Mouse (Mus musculus) frontal cortex, postnatal 14 days (tissue): ENCODE measurements around the gene Rgs10.
A peak's percentile ranks its signal among the peaks of the same experiment; 100 is the strongest.
"Not testable (repeated sequence)": the region's sequence is repeated elsewhere in the genome, so short reads cannot be mapped to it uniquely, and the experiment has no call there.

Experiments
- DNase-seq, 2 experiments: peaks; one replicate each; pipeline ENCODE4 v3.0.0; 2022; ENCODE audit warnings: low spot score in 2 of 2

Gene Rgs10

DNA sequence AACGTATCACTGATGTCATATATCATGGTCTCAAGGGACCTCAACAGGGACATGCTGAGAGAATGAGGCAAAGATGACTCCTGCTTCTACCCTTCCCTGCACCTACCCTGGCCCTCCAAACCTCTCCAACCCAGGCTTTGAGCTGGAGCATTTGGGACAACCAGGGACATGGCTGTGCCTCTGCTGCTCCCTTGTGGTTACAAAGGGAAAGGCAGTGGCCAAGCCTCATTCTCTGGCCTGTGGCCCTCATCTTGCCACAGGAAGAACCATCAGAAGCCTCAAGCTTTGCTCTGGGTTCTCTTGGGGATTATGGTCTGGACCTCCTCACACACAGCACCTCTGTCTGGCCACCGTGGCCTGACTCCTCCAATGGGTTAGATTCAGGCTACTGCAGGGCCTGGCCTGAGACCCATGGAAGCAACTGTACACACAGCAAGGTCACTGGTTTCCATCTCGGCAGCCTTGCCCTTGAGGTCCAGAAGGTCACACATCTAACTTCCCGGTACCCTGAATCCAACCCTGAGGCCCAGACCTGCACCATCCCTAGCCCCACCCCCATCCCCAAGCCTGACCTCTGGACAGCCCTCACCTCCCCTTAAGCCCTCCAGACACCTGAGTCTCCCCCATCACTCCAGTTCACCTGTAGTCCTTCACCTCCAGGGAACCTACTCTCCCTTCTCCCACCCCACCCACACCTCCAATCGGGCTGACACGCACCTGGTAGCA, 73.5 kb downstream of the Rgs10 start:
- DNase-seq, result peak; percentile 42 to 57

DNA sequence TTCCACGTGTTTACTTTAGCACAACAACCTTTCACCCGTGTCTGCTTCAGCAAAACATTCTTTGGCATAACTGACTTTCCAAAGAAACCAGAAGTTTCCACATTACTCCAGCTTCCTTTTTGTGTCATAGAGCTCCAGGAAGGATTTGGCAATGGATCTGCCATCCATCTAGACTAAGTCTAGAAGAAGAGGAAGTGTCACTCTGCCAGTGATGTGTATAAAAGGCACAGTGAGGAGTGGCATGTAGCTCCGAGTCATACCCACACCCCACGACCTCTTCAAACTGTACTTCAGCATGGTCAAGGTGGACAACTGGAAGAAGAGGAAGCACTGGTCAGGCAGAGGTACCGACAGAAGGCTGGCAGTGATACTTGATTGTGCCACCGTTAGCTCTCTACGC, 74.1 kb downstream of the Rgs10 start:
- DNase-seq, result no peak

DNA sequence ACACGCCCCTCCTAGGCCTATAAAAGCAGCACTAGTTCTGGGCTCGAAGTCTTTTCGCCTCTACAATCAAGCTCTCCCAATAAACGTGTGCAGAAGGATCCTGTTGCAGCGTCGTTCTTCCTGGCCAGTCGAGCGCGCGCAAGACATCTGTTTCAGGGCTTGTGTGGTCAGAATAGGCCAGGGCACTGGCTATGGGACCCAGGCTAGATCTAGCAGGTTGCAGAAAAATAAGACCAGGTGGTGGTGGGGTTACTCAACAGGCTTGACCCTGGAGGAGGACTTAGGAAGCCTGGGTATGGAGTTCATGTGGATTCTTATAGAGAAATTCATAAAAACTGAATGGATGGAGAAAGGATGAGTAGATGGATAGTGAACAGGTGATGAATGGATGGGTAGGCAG, 75.9 kb downstream of the Rgs10 start:
- DNase-seq, result not testable (repeated sequence)

DNA sequence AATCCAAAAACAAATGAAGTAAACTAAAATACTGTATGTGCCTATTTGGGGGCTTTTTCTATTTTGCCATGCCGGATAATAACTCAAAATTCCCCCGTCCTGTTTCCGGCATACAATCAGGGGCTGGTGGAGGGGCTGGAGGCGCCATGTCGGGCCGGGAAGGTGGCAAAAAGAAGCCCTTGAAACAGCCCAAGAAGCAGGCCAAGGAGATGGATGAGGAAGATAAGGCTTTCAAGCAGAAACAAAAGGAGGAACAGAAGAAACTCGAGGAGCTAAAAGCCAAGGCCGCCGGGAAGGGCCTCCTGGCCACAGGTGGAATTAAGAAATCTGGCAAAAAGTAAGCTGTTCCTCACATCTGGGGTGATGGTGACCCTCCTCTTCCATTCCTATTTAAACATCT, 78.2 kb downstream of the Rgs10 start:
- not testable (repeated sequence) for DNase-seq

DNA sequence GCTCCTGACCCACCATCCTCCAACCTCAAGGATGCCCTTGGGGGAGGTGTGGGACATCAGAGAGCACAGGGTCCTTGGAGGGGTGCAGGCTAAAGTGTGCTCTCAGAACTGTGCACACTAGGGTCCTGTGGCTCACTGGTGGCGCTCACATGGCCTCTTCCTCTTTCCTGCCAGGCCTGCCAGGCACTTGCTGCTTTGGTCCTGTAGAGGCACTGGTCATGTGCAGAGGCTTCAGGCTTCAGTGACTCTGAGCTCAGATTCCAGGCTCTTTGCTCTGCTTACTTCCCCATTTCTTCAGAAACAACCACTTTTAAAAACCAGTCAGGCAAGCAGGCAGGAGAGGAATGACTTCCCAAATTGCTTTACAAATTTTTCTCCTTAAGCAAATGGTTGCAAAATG, 85.7 kb downstream of the Rgs10 start:
- no peak for DNase-seq

DNA sequence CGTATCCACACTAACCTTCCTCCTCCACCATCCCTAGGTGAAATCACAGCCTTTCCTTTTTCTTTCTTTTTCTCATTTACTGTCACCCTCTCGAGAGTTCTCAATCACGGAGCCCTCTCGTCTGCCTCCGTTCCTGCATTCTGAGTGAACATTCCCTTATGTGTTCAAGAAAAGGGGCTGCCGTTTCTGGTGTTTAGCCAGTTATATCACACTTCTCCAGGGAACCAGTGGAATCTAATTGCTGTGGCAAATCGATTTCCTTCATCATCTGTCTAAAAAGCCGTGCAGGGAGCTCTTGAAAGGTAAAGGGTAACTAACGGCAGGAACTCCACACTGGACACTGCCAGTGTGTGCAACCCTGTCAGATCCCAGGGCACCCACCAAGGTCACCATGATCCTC, 87.6 kb downstream of the Rgs10 start:
- no peak for DNase-seq

DNA sequence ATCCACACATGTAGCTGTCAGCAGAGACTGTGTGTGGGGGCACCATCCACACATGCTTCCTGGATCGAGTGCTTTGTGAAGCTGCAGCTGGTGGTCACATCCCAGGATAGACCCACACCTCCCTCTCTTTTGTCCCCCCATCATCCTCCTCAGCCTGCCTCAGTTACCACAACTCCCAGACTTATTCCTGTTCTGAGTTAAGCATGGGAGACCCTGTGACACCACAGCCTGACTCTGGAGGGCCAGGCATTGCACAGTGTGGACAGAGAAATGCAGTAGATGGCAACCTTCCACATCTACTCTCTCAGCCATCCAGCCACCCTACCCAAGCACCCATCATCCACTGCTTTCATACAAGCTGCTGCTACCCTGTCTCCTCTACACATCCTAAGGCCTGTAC, 93.6 kb downstream of the Rgs10 start:
- DNase-seq, result no peak
